Mouse (Mus musculus): ENCODE results near the gene Igsf11. TPM values are rescaled to one million over a fixed set of nuclear protein-coding genes. Genes with fewer than 3 reads are reported as not detected.

Gene Igsf11
- total and polyA plus RNA-seq, 3 experiments: not detected

GRCm38 (mm10) chr16:38905911-38906310, 13.4 kb downstream of the Igsf11 start:
- Histone ChIP-seq H3K9me3 (replicated peaks; ENCODE audit: insufficient read depth, low read length) (no peaks in the 10 kb centered on the region), H3K36me3 (ENCODE audit: control insufficient read depth in 1 of 2, insufficient read depth in 2 of 2, low read length in 2 of 2) (no peaks in the 10 kb centered on the region), H3K79me2 (ENCODE audit: control insufficient read depth, insufficient read depth, low read length, poor library complexity) (no peaks in the 10 kb centered on the region), H3K4me3 (ENCODE audit: control insufficient read depth in 1 of 2, insufficient read depth in 1 of 2, low read depth in 2 of 2, low read length in 2 of 2) (no peak overlapping the region), H3K9ac (ENCODE audit: control insufficient read depth, low read depth, low read length, poor library complexity, severe bottlenecking) (no peak overlapping the region), H3K27ac (ENCODE audit: control insufficient read depth, low read depth, low read length) (no peak overlapping the region), H3K27me3 (ENCODE audit: control insufficient read depth in 1 of 2, insufficient read depth in 2 of 2, low read length in 2 of 2) (no peaks in the 10 kb centered on the region), H3K4me1 (ENCODE audit: control insufficient read depth in 1 of 2, insufficient read depth in 2 of 2, low read length in 2 of 2) (no peaks in the 10 kb centered on the region)
- TF ChIP-seq MYB (IDR thresholded peaks at IDR 0.05; ENCODE audit: low read depth, low read length): no peak
- DNase-seq (ENCODE audit: low read depth, low spot score): no peak

- TF ChIP-seq CTCF (IDR thresholded peaks at IDR 0.05 in 2 of 3, conservative IDR thresholded peaks at IDR 0.05 in 1 of 3; ENCODE audit: control insufficient read depth in 1 of 3, insufficient read depth in 1 of 3, low read depth in 2 of 3, low read length in 3 of 3, poor library complexity in 1 of 3, severe bottlenecking in 1 of 3) (no peak), MAX (IDR thresholded peaks at IDR 0.05; ENCODE audit: low read length) (no peak), ELF1 (IDR thresholded peaks at IDR 0.05; ENCODE audit: low read depth, low read length) (no peak), GATA1 (IDR thresholded peaks at IDR 0.05; ENCODE audit: low read depth, low read length) (no peak), RAD21 (IDR thresholded peaks at IDR 0.05; ENCODE audit: low read depth, low read length) (no peak), POLR2AphosphoS5 (IDR thresholded peaks at IDR 0.05; ENCODE audit: borderline replicate concordance, low read depth, low read length) (no peak)
- H3K9ac ChIP-seq (ENCODE audit: control insufficient read depth, low read depth, low read length, poor library complexity, severe bottlenecking): no peak overlapping the region
- no peaks in the 10 kb centered on the region for H3K9me3 ChIP-seq (replicated peaks; ENCODE audit: insufficient read depth, low read length)
- no peak overlapping the region for H3K27ac ChIP-seq (ENCODE audit: control insufficient read depth, low read depth, low read length)
- no peak for DNase-seq (ENCODE audit: low read depth, low spot score)
- H3K79me2 ChIP-seq (ENCODE audit: control insufficient read depth, insufficient read depth, low read length, poor library complexity): no peaks in the 10 kb centered on the region
- H3K27me3 ChIP-seq (ENCODE audit: control insufficient read depth in 1 of 2, insufficient read depth in 2 of 2, low read length in 2 of 2): no peaks in the 10 kb centered on the region
- H3K4me3 ChIP-seq (ENCODE audit: control insufficient read depth in 1 of 2, insufficient read depth in 1 of 2, low read depth in 2 of 2, low read length in 2 of 2): no peak overlapping the region
- H3K4me1 ChIP-seq (ENCODE audit: control insufficient read depth in 1 of 2, insufficient read depth in 2 of 2, low read length in 2 of 2): no peaks in the 10 kb centered on the region
- no peaks in the 10 kb centered on the region for H3K36me3 ChIP-seq (ENCODE audit: control insufficient read depth in 1 of 2, insufficient read depth in 2 of 2, low read length in 2 of 2)
Measured at GRCm38 (mm10) chr16:38908304-38908703, 15.8 kb downstream of the Igsf11 start.

GRCm38 (mm10) chr16:38909506-38909905, 17.0 kb downstream of the Igsf11 start:
- no peak for TF ChIP-seq POLR2AphosphoS2 (IDR thresholded peaks at IDR 0.05; ENCODE audit: low read length)
- no peak for TF ChIP-seq ELF1 (IDR thresholded peaks at IDR 0.05; ENCODE audit: low read depth, low read length)
- no peak for TF ChIP-seq RCOR1 (IDR thresholded peaks at IDR 0.05; ENCODE audit: low read depth, low read length)
- no peak for TF ChIP-seq E2F4 (IDR thresholded peaks at IDR 0.05; ENCODE audit: borderline replicate concordance, low read depth, low read length)

GRCm38 (mm10) chr16:38910088-38910487, 17.6 kb downstream of the Igsf11 start:
- no peak overlapping the region for H3K4me3 ChIP-seq (ENCODE audit: control insufficient read depth in 1 of 2, insufficient read depth in 1 of 2, low read depth in 2 of 2, low read length in 2 of 2)
- no peak overlapping the region for H3K9ac ChIP-seq (ENCODE audit: control insufficient read depth, low read depth, low read length, poor library complexity, severe bottlenecking)
- no peaks in the 10 kb centered on the region for H3K79me2 ChIP-seq (ENCODE audit: control insufficient read depth, insufficient read depth, low read length, poor library complexity)
- TF ChIP-seq GABPA (IDR thresholded peaks at IDR 0.05; ENCODE audit: low read depth, low read length) (no peak), USF2 (IDR thresholded peaks at IDR 0.05; ENCODE audit: borderline replicate concordance in 1 of 2, insufficient read depth in 1 of 2, low read depth in 1 of 2, low read length in 2 of 2) (no peak), RCOR1 (IDR thresholded peaks at IDR 0.05; ENCODE audit: low read depth, low read length) (no peak), USF1 (IDR thresholded peaks at IDR 0.05; ENCODE audit: low read depth, low read length) (no peak), POLR2A (IDR thresholded peaks at IDR 0.05; ENCODE audit: control insufficient read depth in 1 of 2, insufficient read depth in 1 of 2, low read depth in 1 of 2, low read length in 2 of 2, poor library complexity in 1 of 2) (no peak)
- DNase-seq (ENCODE audit: low read depth, low spot score): no peak
- no peaks in the 10 kb centered on the region for H3K27me3 ChIP-seq (ENCODE audit: control insufficient read depth in 1 of 2, insufficient read depth in 2 of 2, low read length in 2 of 2)
- no peaks in the 10 kb centered on the region for H3K4me1 ChIP-seq (ENCODE audit: control insufficient read depth in 1 of 2, insufficient read depth in 2 of 2, low read length in 2 of 2)
- H3K36me3 ChIP-seq (ENCODE audit: control insufficient read depth in 1 of 2, insufficient read depth in 2 of 2, low read length in 2 of 2): no peaks in the 10 kb centered on the region
- no peak overlapping the region for H3K27ac ChIP-seq (ENCODE audit: control insufficient read depth, low read depth, low read length)
- H3K9me3 ChIP-seq (replicated peaks; ENCODE audit: insufficient read depth, low read length): no peaks in the 10 kb centered on the region

More at GRCm38 (mm10) chr16:38909506-38909905, 17.0 kb downstream of the Igsf11 start:
- H3K4me3 ChIP-seq (ENCODE audit: control insufficient read depth in 1 of 2, insufficient read depth in 1 of 2, low read depth in 2 of 2, low read length in 2 of 2): no peak overlapping the region
- H3K27me3 ChIP-seq (ENCODE audit: control insufficient read depth in 1 of 2, insufficient read depth in 2 of 2, low read length in 2 of 2): no peaks in the 10 kb centered on the region
- no peak overlapping the region for H3K27ac ChIP-seq (ENCODE audit: control insufficient read depth, low read depth, low read length)
- no peaks in the 10 kb centered on the region for H3K9me3 ChIP-seq (replicated peaks; ENCODE audit: insufficient read depth, low read length)
- H3K79me2 ChIP-seq (ENCODE audit: control insufficient read depth, insufficient read depth, low read length, poor library complexity): no peaks in the 10 kb centered on the region
- DNase-seq (ENCODE audit: low read depth, low spot score): no peak
- no peaks in the 10 kb centered on the region for H3K36me3 ChIP-seq (ENCODE audit: control insufficient read depth in 1 of 2, insufficient read depth in 2 of 2, low read length in 2 of 2)
- no peaks in the 10 kb centered on the region for H3K4me1 ChIP-seq (ENCODE audit: control insufficient read depth in 1 of 2, insufficient read depth in 2 of 2, low read length in 2 of 2)
- H3K9ac ChIP-seq (ENCODE audit: control insufficient read depth, low read depth, low read length, poor library complexity, severe bottlenecking): no peak overlapping the region
